ENCODE assay signal across 8 mouse cellular contexts in genomic region chr6:39344020-39344419, GRCm38 (mm10). TPM values are rescaled to one million over a fixed set of nuclear protein-coding genes. Genes with fewer than 3 reads are reported as not detected.
DNase-seq lines count a peak whose midpoint lies in the region; ATAC-seq lines count a peak whose summit lies in the region.

No protein-coding gene starts in this region.

- peak; percentile 70 for DNase-seq in MN1 (ENCODE audit: low spot score)
- peak; percentile 88 for DNase-seq in cerebellum, adult 9-10 months
- DNase-seq in frontal cortex, adult 2 months (ENCODE audit: extremely low spot score in 1 of 2, low spot score in 1 of 2): peak; percentile 69 to 89
- peak; percentile 61 for DNase-seq in layer of hippocampus, adult 9-11 months
- peak; percentile 87 for DNase-seq in lung, postnatal 14 days
- peak; percentile 43 for DNase-seq in retina, adult 2 months (ENCODE audit: low read depth, low spot score)
- DNase-seq in thymus, postnatal 36 days: peak; percentile 76 to 82

- WGBS in hindbrain, embryonic 12.5 days: 25% methylated on average over 12 of the region's 12 CpGs

- peak; percentile 49; the same call in 1 of the 2 replicates for ATAC-seq in hindbrain, embryonic 12.5 days (ENCODE audit: low FRiP score)

- H3K36me3 ChIP-seq in hindbrain, embryonic 12.5 days: peaks cover 24% of the 10 kb centered on the region

- no peak overlapping the region for H3K4me2 ChIP-seq in hindbrain, embryonic 12.5 days (replicated peaks)

- H3K4me3 ChIP-seq in hindbrain, embryonic 12.5 days: no peak overlapping the region

- H3K9me3 ChIP-seq in hindbrain, embryonic 12.5 days (replicated peaks): no peaks in the 10 kb centered on the region

- H3K4me1 ChIP-seq in hindbrain, embryonic 12.5 days: peaks cover 39% of the 10 kb centered on the region

- no peaks in the 10 kb centered on the region for H3K27me3 ChIP-seq in hindbrain, embryonic 12.5 days

- H3K27ac ChIP-seq in hindbrain, embryonic 12.5 days: no peak overlapping the region

- no peak overlapping the region for H3K9ac ChIP-seq in hindbrain, embryonic 12.5 days

RNA-seq across cellular contexts. Expression of gene Slc37a3, which starts 33.5 kb away (rescaled TPM):
- 30.6 and 34.8 TPM in 2 replicates for polyA plus RNA-seq in frontal cortex, adult 2 months (2012; rRNA removed)
- polyA plus RNA-seq in hindbrain, embryonic 12.5 days (2016; fragmentation: Nextera tagmentation; extraction: Ambion mirVana): 56.5 and 59.0 TPM in 2 replicates

RNA-seq across cellular contexts. Expression of gene Rab19, which starts 37.0 kb away (rescaled TPM):
- 0.22 and 0.27 TPM in 2 replicates for polyA plus RNA-seq in frontal cortex, adult 2 months (2012; rRNA removed)
- polyA plus RNA-seq in hindbrain, embryonic 12.5 days (2016; fragmentation: Nextera tagmentation; extraction: Ambion mirVana): 0.52 and 0.66 TPM in 2 replicates
